Mouse (Mus musculus) regulatory T cell (primary cell): ENCODE measurements around the gene Cyp3a41b.
"Not testable (repeated sequence)": the region's sequence is repeated elsewhere in the genome, so short reads cannot be mapped to it uniquely, and the experiment has no call there.

ENCODE experiments used
- in situ Hi-C: fragments of 300-600 bp; cut with MboI, MseI; formaldehyde crosslinking; loops from one replicate; pipeline ENCODE4 v1.15.1; 2025; ENCODE audit warnings: high pct_unique_total_duplicates

Cyp3a41b gene

GRCm38 (mm10) chr5:145584630-145585029, at the start of gene Cyp3a41b:
Cyp3a41b (minus strand) TSS chr5:145584730.
- in situ Hi-C loops: not testable (repeated sequence)

GRCm38 (mm10) chr5:145632286-145632685, 47.8 kb upstream of the Cyp3a41b start:
- in situ Hi-C loops: not testable (repeated sequence)

- in situ Hi-C loops: not testable (repeated sequence)
Measured at GRCm38 (mm10) chr5:145604891-145605290, 20.4 kb upstream of the Cyp3a41b start.

GRCm38 (mm10) chr5:145597851-145598250, 13.3 kb upstream of the Cyp3a41b start:
- in situ Hi-C loops: not testable (repeated sequence)

- in situ Hi-C loops: not testable (repeated sequence)
Measured at GRCm38 (mm10) chr5:145577321-145577720, 7.2 kb downstream of the Cyp3a41b start.

GRCm38 (mm10) chr5:145575660-145576059, 8.9 kb downstream of the Cyp3a41b start:
- in situ Hi-C loops: not testable (repeated sequence)

- in situ Hi-C loops: not testable (repeated sequence)
Measured at GRCm38 (mm10) chr5:145571922-145572321, 12.6 kb downstream of the Cyp3a41b start.
